Mouse (Mus musculus) kidney, adult 2 months (tissue): Measurements from ENCODE around the gene Slc8a1. TPM values are rescaled to one million over a fixed set of nuclear protein-coding genes. Genes with fewer than 3 reads are reported as not detected.

Experiments
- DNase-seq: peaks from one replicate; pipeline ENCODE4 v3.0.0; 2021
- H3K27ac ChIP-seq: fragments of 200-500 bp; 2 replicates; pipeline ENCODE4 v1.5.1; 2012; ENCODE audit warnings: low read depth, low read length, control low read depth, inconsistent platforms; ENCODE audit not compliant: insufficient read depth
- H3K27me3 ChIP-seq: fragments of 200-500 bp; replicated peaks from 2 replicates; pipeline ENCODE4 v1.6.1; 2012; ENCODE audit warnings: mild to moderate bottlenecking, moderate library complexity, low read length, inconsistent platforms; ENCODE audit not compliant: control insufficient read depth, insufficient read depth
- H3K36me3 ChIP-seq: fragments of 200-500 bp; 2 replicates; pipeline ENCODE4 v1.6.1; 2012; ENCODE audit warnings: mild to moderate bottlenecking, moderate library complexity, low read length, inconsistent platforms; ENCODE audit not compliant: control insufficient read depth, insufficient read depth
- H3K4me1 ChIP-seq: fragments of 200-500 bp; 2 replicates; pipeline ENCODE4 v1.6.1; 2011; ENCODE audit warnings: low read length; ENCODE audit not compliant: control insufficient read depth, insufficient read depth
- H3K4me3 ChIP-seq: fragments of 200-500 bp; 2 replicates; pipeline ENCODE4 v1.5.1; 2011; ENCODE audit warnings: mild to moderate bottlenecking, low read depth, low read length, control low read depth; ENCODE audit not compliant: insufficient read depth
- CTCF ChIP-seq: fragments of 200-500 bp; conservative IDR thresholded peaks from 2 replicates; pipeline ENCODE4 v1.5.1; 2011; ENCODE audit warnings: low read depth, mild to moderate bottlenecking, control low read depth, low read length, moderate library complexity, mixed read lengths; ENCODE audit not compliant: insufficient read depth, insufficient read length
- POLR2A ChIP-seq: fragments of 200-500 bp; IDR thresholded peaks from one replicate; pipeline ENCODE4 v1.6.1; 2011; ENCODE audit warnings: low read depth, low read length, control low read depth
- WGBS: fragments of 180-500 bp; shearing (Covaris S2); methylation state at CpG from one replicate; pipeline ENCODE4 v1.1.7; 2018; 5-methylcytosine and 5-hydroxymethylcytosine counted together
- polyA plus RNA-seq: library from polyadenylated mRNA; depleted of rRNA; stranded (reverse); fragments of >200 nt; gene quantifications from 2 replicates; pipeline ENCODE4 v1.2.3, GENCODE M21; 2012

Gene Slc8a1
- polyA plus RNA-seq, 1 experiment: 15.1 TPM

GRCm38 (mm10) chr17:81363368-81363767 lies 374.8 kb downstream of the Slc8a1 start:
- H3K36me3 ChIP-seq: no peaks in the 10 kb centered on the region
- no peaks in the 10 kb centered on the region for H3K4me1 ChIP-seq
- no peak overlapping the region for H3K27ac ChIP-seq
- TF ChIP-seq POLR2A (no peak), CTCF (no peak)
- 96% methylated on average over 2 of the region's 2 CpGs for WGBS
- no peaks in the 10 kb centered on the region for H3K27me3 ChIP-seq
- H3K4me3 ChIP-seq: no peak overlapping the region
- no peak for DNase-seq

- WGBS: 61% methylated on average over 2 of the region's 2 CpGs
- no peak for DNase-seq
- Histone ChIP-seq H3K27me3 (no peaks in the 10 kb centered on the region), H3K36me3 (no peaks in the 10 kb centered on the region), H3K4me1 (no peaks in the 10 kb centered on the region), H3K27ac (no peak overlapping the region), H3K4me3 (no peak overlapping the region)
- TF ChIP-seq POLR2A (no peak), CTCF (no peak)
These were observed 377.6 kb downstream of the Slc8a1 start for GRCm38 (mm10) chr17:81360571-81360970.

- DNase-seq: no peak
- no peaks in the 10 kb centered on the region for H3K36me3 ChIP-seq
- H3K4me1 ChIP-seq: no peaks in the 10 kb centered on the region
- no peaks in the 10 kb centered on the region for H3K27me3 ChIP-seq
- H3K27ac ChIP-seq: no peak overlapping the region
- TF ChIP-seq POLR2A (no peak), CTCF (no peak)
- H3K4me3 ChIP-seq: no peak overlapping the region
- WGBS: 52% methylated on average over 4 of the region's 4 CpGs
These were observed 378.1 kb downstream of the Slc8a1 start for GRCm38 (mm10) chr17:81360032-81360431.

- no peak overlapping the region for H3K4me3 ChIP-seq
- TF ChIP-seq POLR2A: no peak
- TF ChIP-seq CTCF: no peak
- H3K27me3 ChIP-seq: no peaks in the 10 kb centered on the region
- H3K4me1 ChIP-seq: no peaks in the 10 kb centered on the region
- H3K36me3 ChIP-seq: no peaks in the 10 kb centered on the region
- no peak for DNase-seq
- 55% methylated on average over 7 of the region's 7 CpGs for WGBS
- H3K27ac ChIP-seq: no peak overlapping the region
These were observed 402.0 kb downstream of the Slc8a1 start for GRCm38 (mm10) chr17:81336024-81336754.

GRCm38 (mm10) chr17:81335526-81335925 lies 402.7 kb downstream of the Slc8a1 start:
- no peak overlapping the region for H3K4me3 ChIP-seq
- no peak for DNase-seq
- TF ChIP-seq CTCF: no peak
- no peak for TF ChIP-seq POLR2A
- H3K36me3 ChIP-seq: no peaks in the 10 kb centered on the region
- H3K27me3 ChIP-seq: no peaks in the 10 kb centered on the region
- WGBS: 26% methylated on average over 1 of the region's 1 CpGs
- H3K4me1 ChIP-seq: no peaks in the 10 kb centered on the region
- H3K27ac ChIP-seq: no peak overlapping the region
